Mouse (Mus musculus) ES-E14 (cell line): Measurements from ENCODE around the gene Csrp1. TPM values are rescaled to one million over a fixed set of nuclear protein-coding genes. Genes with fewer than 3 reads are reported as not detected.

Experiments
- DNase-seq: peaks from one replicate; pipeline ENCODE4 v3.0.0-alpha.2; 2013; ENCODE audit warnings: low read depth, low spot score
- H3K27ac ChIP-seq: 2 replicates; pipeline ENCODE4 v1.5.1; 2012; ENCODE audit warnings: low read depth, mild to moderate bottlenecking, low read length, moderate library complexity, mixed read lengths; ENCODE audit not compliant: poor library complexity, insufficient read depth, severe bottlenecking
- H3K36me3 ChIP-seq: 2 replicates; pipeline ENCODE4 v1.6.1; 2012; ENCODE audit warnings: mild to moderate bottlenecking, low read length, moderate library complexity, mixed read lengths; ENCODE audit not compliant: control insufficient read depth, poor library complexity, insufficient read depth, severe bottlenecking
- H3K4me1 ChIP-seq, 2 experiments: fragments of 150-350 bp in 1 of 2; sonication (generic) in 1 of 2; 2 replicates each; pipeline ENCODE4 v1.6.1; 2012; ENCODE audit warnings: low read length in 2 of 2, mild to moderate bottlenecking in 1 of 2, mixed read lengths in 1 of 2; ENCODE audit not compliant: control insufficient read depth in 2 of 2, insufficient read depth in 2 of 2, poor library complexity in 1 of 2
- H3K4me3 ChIP-seq, 2 experiments: fragments of 150-350 bp in 1 of 2; sonication (generic) in 1 of 2; 2 replicates each; pipeline ENCODE4 v1.5.1; 2012; ENCODE audit warnings: low read length in 2 of 2, low read depth in 1 of 2, mild to moderate bottlenecking in 1 of 2, mixed read lengths in 1 of 2; ENCODE audit not compliant: insufficient read depth in 1 of 2, poor library complexity in 1 of 2, severe bottlenecking in 1 of 2
- H3K9ac ChIP-seq: 2 replicates; pipeline ENCODE4 v1.6.1; 2012; ENCODE audit warnings: low read depth, mild to moderate bottlenecking, low read length, mixed read lengths; ENCODE audit not compliant: poor library complexity, insufficient read depth, severe bottlenecking
- H3K9me3 ChIP-seq: fragments of 150-350 bp; sonication (generic); 2 replicates; pipeline ENCODE4 v1.6.1; 2012; ENCODE audit warnings: low read depth, mild to moderate bottlenecking, low read length; ENCODE audit not compliant: control insufficient read depth, insufficient read depth
- CHD2 ChIP-seq: IDR thresholded peaks from 2 replicates; pipeline ENCODE4 v1.6.1; 2014; ENCODE audit warnings: mild to moderate bottlenecking, low read depth, low read length, inconsistent platforms
- HCFC1 ChIP-seq: IDR thresholded peaks from 2 replicates; pipeline ENCODE4 v1.6.1; 2012; ENCODE audit warnings: low read length, inconsistent platforms, borderline replicate concordance; ENCODE audit not compliant: insufficient read depth
- MAFK ChIP-seq: IDR thresholded peaks from 2 replicates; pipeline ENCODE4 v1.6.1; 2014; ENCODE audit warnings: mild to moderate bottlenecking, low read depth, low read length, inconsistent platforms; ENCODE audit not compliant: insufficient read depth
- ZC3H11A ChIP-seq: IDR thresholded peaks from 2 replicates; pipeline ENCODE4 v1.6.1; 2012; ENCODE audit warnings: low read depth, mild to moderate bottlenecking, inconsistent platforms, low read length, borderline replicate concordance
- ZNF384 ChIP-seq: IDR thresholded peaks from 2 replicates; pipeline ENCODE4 v1.6.1; 2012; ENCODE audit warnings: low read depth, low read length, inconsistent platforms
- in situ Hi-C, 2 experiments: fragments of 600-800 bp; cut with MboI; formaldehyde crosslinking; loops; one replicate each; pipeline ENCODE4 v1.15.1; 2025; ENCODE audit warnings: low sequenced_read_pairs in 2 of 2, inconsistent platforms in 1 of 2; ENCODE audit not compliant: unreplicated experiment in 2 of 2
- total RNA-seq: library from RNA; depleted of rRNA; stranded (reverse); fragments of 300-350 nt; gene quantifications from 2 replicates; pipeline ENCODE4 v1.2.3, GENCODE M21; 2012

The Csrp1 gene
- total RNA-seq, 1 experiment = 131 TPM

DNA sequence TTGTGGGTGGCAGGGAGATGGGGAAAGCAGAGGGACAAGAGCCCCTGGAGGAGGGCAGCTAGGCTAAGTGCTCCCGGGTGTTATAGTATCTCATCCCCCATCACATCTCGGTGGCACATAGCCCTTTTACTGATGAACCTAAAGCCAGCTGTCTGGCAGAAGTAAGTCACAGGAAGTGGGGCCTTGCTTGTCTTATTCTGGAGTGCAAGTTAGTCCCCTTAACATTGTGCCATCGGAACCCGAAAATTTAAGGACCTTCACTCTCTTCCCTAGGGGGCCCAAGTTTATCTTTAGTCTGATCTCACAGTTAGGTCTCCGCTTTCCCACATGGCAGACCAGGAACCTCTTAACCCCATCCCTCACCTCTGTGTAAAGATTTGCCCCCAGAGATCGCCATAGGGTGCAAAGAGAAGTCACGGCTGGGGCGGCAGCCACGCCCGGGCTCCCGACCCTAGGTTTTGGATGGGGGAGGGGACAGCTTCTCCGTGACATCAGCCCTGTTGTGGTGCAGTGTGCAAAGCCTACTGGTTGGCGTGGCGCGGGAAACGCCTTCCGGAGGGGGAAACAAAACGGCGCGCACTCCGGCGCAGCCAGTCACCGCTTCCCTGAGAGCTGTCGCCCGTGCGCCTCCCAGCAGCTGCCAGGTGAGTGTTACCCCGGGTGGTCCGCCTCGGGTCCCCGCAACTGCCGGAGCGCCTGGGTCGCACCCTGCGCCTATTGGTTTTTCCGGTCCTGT, 8.9 kb downstream of the Csrp1 start:
- in situ Hi-C loops = no loop called here
- Histone ChIP-seq H3K36me3 (no peaks in the 10 kb centered on the region), H3K4me1 (peaks cover 0 to 19% of the 10 kb centered on the region in 2 experiments; a peak in 3 of 4 replicates), H3K9ac (peak overlapping the region; percentile 76), H3K4me3 (peak overlapping the region; percentile 76 to 93), H3K9me3 (no peaks in the 10 kb centered on the region), H3K27ac (no peak overlapping the region)
- DNase-seq = peak; percentile 83
- TF ChIP-seq CHD2 (no peak; the same call in 1 of the 2 replicates), HCFC1 (peak; percentile 58; the same call in 1 of the 2 replicates)

DNA sequence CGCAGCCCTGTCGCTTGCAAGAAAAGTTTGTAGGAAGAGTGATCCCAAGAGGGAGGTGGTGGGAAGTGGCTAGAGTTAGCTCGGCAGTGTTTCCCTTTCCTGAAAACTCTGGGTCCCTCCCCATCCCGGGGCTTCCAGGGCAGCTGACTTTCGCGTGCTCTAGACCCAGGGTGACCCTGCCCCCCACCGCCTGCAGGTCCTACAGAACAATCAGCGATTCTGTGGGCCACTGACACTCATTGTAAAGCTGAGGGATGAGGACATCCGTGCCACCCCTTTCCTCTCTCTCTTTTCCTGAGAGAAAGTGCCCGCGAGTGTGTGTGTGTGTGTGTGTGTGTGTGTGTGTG, 9.5 kb downstream of the Csrp1 start:
- peak overlapping the region; percentile 76 for H3K9ac ChIP-seq
- H3K9me3 ChIP-seq = no peaks in the 10 kb centered on the region
- in situ Hi-C loops = no loop called here
- H3K4me3 ChIP-seq = peak overlapping the region; percentile 76 to 93
- no peak for DNase-seq
- no peak overlapping the region for H3K27ac ChIP-seq
- peaks cover 2 to 24% of the 10 kb centered on the region in 2 experiments; a peak in 3 of 4 replicates for H3K4me1 ChIP-seq
- no peaks in the 10 kb centered on the region for H3K36me3 ChIP-seq
- TF ChIP-seq CHD2 = no peak
- TF ChIP-seq ZNF384 = no peak
- no peak for TF ChIP-seq MAFK
- TF ChIP-seq ZC3H11A = no peak
- TF ChIP-seq HCFC1 = no peak

DNA sequence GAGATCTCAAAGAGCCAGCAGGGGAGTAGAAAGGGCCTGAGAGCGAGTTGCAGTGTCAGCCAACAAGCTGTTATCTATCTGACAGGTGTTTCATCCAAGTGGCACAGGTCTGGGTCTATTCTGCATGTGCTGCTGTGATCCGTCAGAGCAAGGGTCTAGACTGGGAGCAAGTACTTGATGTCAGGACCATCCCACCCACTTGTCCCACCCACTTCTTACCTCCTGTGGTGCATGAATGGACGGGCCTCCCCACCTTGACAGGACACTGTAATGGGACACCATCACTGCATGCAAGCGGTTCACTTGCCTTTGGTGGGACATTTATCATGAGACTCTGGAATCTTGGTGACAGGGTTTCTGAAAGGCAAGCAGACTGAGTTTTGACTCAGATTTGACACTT, 10.0 kb downstream of the Csrp1 start:
- Histone ChIP-seq H3K27ac (no peak overlapping the region; the same call in 1 of the 2 replicates), H3K36me3 (no peaks in the 10 kb centered on the region), H3K4me3 (peak overlapping the region in 1 of 2 experiments; percentile 93; a peak in 3 of 4 replicates), H3K9me3 (no peaks in the 10 kb centered on the region), H3K9ac (no peak overlapping the region), H3K4me1 (peaks cover 2 to 27% of the 10 kb centered on the region in 2 experiments; a peak in 3 of 4 replicates)
- DNase-seq = no peak
- in situ Hi-C loops = no loop called here
- no peak for TF ChIP-seq HCFC1
- TF ChIP-seq CHD2 = no peak
- no peak for TF ChIP-seq ZNF384

DNA sequence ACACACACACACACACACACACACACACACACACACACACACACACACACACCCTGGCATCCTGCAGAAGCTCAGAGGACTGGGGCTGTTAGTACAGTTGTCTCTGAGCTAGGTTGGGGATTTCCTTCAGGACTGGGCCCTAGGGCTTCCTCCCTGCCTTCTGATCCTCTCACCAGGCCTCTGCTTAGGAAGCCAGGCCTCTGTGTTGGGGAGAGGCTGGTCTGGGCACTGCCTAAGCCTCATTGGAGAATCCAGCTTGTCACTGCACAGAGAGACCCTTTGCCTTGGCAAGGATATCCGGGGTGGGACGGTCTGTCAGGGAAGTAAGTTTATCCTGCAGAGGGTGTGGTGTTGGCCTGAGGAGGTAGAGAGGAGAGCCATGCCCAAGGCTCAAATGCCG, 10.4 kb downstream of the Csrp1 start:
- Histone ChIP-seq H3K36me3 (no peaks in the 10 kb centered on the region), H3K4me1 (peaks cover 2 to 29% of the 10 kb centered on the region in 2 experiments; a peak in 3 of 4 replicates), H3K27ac (no peak overlapping the region), H3K9me3 (no peaks in the 10 kb centered on the region), H3K4me3 (peak overlapping the region in 1 of 2 experiments; percentile 93; a peak in 1 of 4 replicates), H3K9ac (no peak overlapping the region)
- in situ Hi-C loops = no loop called here
- TF ChIP-seq ZNF384 = no peak
- no peak for TF ChIP-seq MAFK
- TF ChIP-seq HCFC1 = no peak
- TF ChIP-seq ZC3H11A = no peak
- no peak for TF ChIP-seq CHD2
- no peak for DNase-seq
